Mouse (Mus musculus) skeletal muscle tissue, postnatal 0 days (tissue): ENCODE results near the gene Tspyl3. TPM values are rescaled to one million over a fixed set of nuclear protein-coding genes. Genes with fewer than 3 reads are reported as not detected.

Source experiments
- polyA plus RNA-seq: library from polyadenylated mRNA; unstranded; fragments of >200 nt; fragmentation: Nextera tagmentation; extraction: Ambion mirVana; gene quantifications from 2 replicates; pipeline ENCODE4 v1.2.1, GENCODE M21; 2015

Tspyl3 gene
- polyA plus RNA-seq, result 3.2 and 3.3 TPM in 2 replicates

DNA sequence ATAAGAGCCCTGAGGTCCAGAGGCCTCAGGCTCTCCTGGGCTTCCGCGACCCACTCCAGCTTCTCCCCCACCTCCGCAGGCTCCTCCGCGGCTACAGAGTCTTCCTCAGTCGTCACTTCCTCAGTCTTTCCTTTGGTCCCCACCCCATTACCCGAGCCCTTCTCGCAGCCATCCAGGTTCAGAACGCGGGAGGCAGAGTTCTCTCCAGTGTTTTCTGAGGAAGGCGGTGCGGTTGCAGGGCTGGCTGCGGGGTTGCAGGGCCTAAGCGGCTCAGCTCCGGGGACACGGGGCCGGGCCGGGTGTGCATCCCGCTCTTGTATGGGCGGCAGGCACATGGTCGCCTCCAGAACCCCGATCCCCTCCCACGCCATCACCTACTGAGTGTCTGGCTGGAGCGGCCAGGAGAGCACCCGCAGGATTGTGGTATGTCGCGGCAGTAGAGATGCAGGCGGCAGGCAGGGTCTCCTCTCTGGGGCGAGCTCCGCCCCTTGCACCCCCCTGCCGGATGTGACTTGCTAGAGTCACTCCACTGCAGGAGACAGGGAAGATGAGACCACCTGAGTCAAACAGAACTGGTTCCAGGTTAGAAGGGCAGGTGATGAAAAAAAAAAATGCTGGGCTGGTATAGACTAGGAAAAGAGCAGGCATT is at the start of gene Tspyl3:
Gene Tspyl3, minus strand, starts transcription at position 496 of the 649 bp plus-strand sequence.

GRCm38 (mm10) chr2:153241250-153242014 is 16.2 kb upstream of the Tspyl3 start, which contains the start of the genes Plagl2 and Pofut1:
Plagl2 (minus strand) TSS chr2:153241426.
Pofut1 (plus strand) TSS chr2:153241533.

Other genes with a start within 250 kb of the Tspyl3 start
- gene Pdrg1, start 210.0 kb downstream of the Tspyl3 start, polyA plus RNA-seq, result 109 and 114 TPM in 2 replicates
- 0.05 TPM in 1 of 2 replicates, not detected in the other for gene Xkr7, start 193.6 kb downstream of the Tspyl3 start, polyA plus RNA-seq
- 1.8 and 2.5 TPM in 2 replicates for gene Ccm2l, start 159.5 kb downstream of the Tspyl3 start, polyA plus RNA-seq
- gene Hck, start 117.0 kb downstream of the Tspyl3 start, polyA plus RNA-seq, result 3.5 and 3.9 TPM in 2 replicates
- 40.4 and 41.6 TPM in 2 replicates for gene Tm9sf4, start 64.1 kb downstream of the Tspyl3 start, polyA plus RNA-seq
- 3.9 and 4.0 TPM in 2 replicates for gene Plagl2, start 16.0 kb upstream of the Tspyl3 start, polyA plus RNA-seq
- 3.9 and 4.4 TPM in 2 replicates for gene Pofut1, start 16.1 kb upstream of the Tspyl3 start, polyA plus RNA-seq
- 1.9 and 2.0 TPM in 2 replicates for gene Kif3b, start 66.0 kb upstream of the Tspyl3 start, polyA plus RNA-seq
- 8.2 TPM in 2 replicates for gene Asxl1, start 120.4 kb upstream of the Tspyl3 start, polyA plus RNA-seq